Mouse (Mus musculus) left cerebral cortex, adult 2 months (tissue): ENCODE results near the gene B3galt5. TPM values are rescaled to one million over a fixed set of nuclear protein-coding genes. Genes with fewer than 3 reads are reported as not detected.
A peak's percentile ranks its signal among the peaks of the same experiment; 100 is the strongest.

Experiments used
- DNase-seq, 2 experiments: peaks; one replicate each; pipeline ENCODE4 v3.0.0; 2021 to 2022; ENCODE audit warnings: low spot score in 2 of 2, mixed read lengths in 1 of 2; ENCODE audit errors: extremely low spot score in 1 of 2
- H3K27ac ChIP-seq: fragments of 200-600 bp; 2 replicates; pipeline ENCODE4 v1.8.1; 2022
- H3K4me3 ChIP-seq: fragments of 200-600 bp; 2 replicates; pipeline ENCODE4 v1.8.1; 2022
- CTCF ChIP-seq: fragments of 200-600 bp; IDR thresholded peaks from 2 replicates; pipeline ENCODE4 v1.8.1; 2022; ENCODE audit warnings: antibody characterized with exemption, mild to moderate bottlenecking, moderate library complexity
- intact Hi-C: fragments of 180-260 bp; cut with DNase I; formaldehyde crosslinking; loops from one replicate; pipeline ENCODE4 v1.15.1; 2025
- total RNA-seq, 2 experiments: library from RNA; stranded (reverse); gene quantifications; 2 replicates each; pipeline ENCODE4 v1.2.3; 2021

The B3galt5 gene
- total RNA-seq, 2 experiments from 2014 or later: 17.2 to 20.5 TPM

GRCm38 (mm10) chr16:96351520-96351919 lies 115.9 kb downstream of the B3galt5 start:
- no peak for DNase-seq
- intact Hi-C loops: no loop called here
- Histone ChIP-seq H3K4me3 (no peak overlapping the region), H3K27ac (no peak overlapping the region)
- TF ChIP-seq CTCF: no peak

- TF ChIP-seq CTCF: no peak
- no peak for DNase-seq
- no peak overlapping the region for H3K27ac ChIP-seq
- intact Hi-C loops: no loop called here
- H3K4me3 ChIP-seq: no peak overlapping the region
Observed at GRCm38 (mm10) chr16:96353296-96353896, 117.8 kb downstream of the B3galt5 start.

- TF ChIP-seq CTCF: no peak
- intact Hi-C loops: no loop called here
- H3K4me3 ChIP-seq: no peak overlapping the region
- no peak for DNase-seq
- H3K27ac ChIP-seq: no peak overlapping the region
Observed at GRCm38 (mm10) chr16:96353996-96354395, 118.4 kb downstream of the B3galt5 start.

GRCm38 (mm10) chr16:96357903-96358302 lies 122.3 kb downstream of the B3galt5 start:
- 0 out of 2 replicates have a peak overlapping the region, but pooled peaks have one; percentile 17 for H3K4me3 ChIP-seq
- intact Hi-C loops: loop anchor here (1.0 to 5.0 kb wide), 3 partner anchors 109 to 313 kb away; partner anchors contain the start of gene Pcp4
- TF ChIP-seq CTCF: peak; percentile 60
- H3K27ac ChIP-seq: no peak overlapping the region
- no peak for DNase-seq

- intact Hi-C loops: no loop called here
- Histone ChIP-seq H3K27ac (no peak overlapping the region), H3K4me3 (no peak overlapping the region)
- no peak for DNase-seq
- no peak for TF ChIP-seq CTCF
Observed at GRCm38 (mm10) chr16:96361305-96362124, 125.9 kb downstream of the B3galt5 start.

- intact Hi-C loops: no loop called here
- no peak for DNase-seq
- Histone ChIP-seq H3K4me3 (no peak overlapping the region), H3K27ac (no peak overlapping the region)
- no peak for TF ChIP-seq CTCF
Observed at GRCm38 (mm10) chr16:96362873-96363272, 127.3 kb downstream of the B3galt5 start.

GRCm38 (mm10) chr16:96363277-96363676 lies 127.7 kb downstream of the B3galt5 start:
- H3K4me3 ChIP-seq: no peak overlapping the region
- no peak overlapping the region for H3K27ac ChIP-seq
- no peak for DNase-seq
- TF ChIP-seq CTCF: no peak
- intact Hi-C loops: no loop called here

- intact Hi-C loops: no loop called here
- no peak for TF ChIP-seq CTCF
- H3K27ac ChIP-seq: no peak overlapping the region
Observed at GRCm38 (mm10) chr16:96364870-96365269, 129.3 kb downstream of the B3galt5 start.

More at GRCm38 (mm10) chr16:96364870-96365269, 129.3 kb downstream of the B3galt5 start:
- H3K4me3 ChIP-seq: no peak overlapping the region
- DNase-seq: no peak

Other genes starting within 250 kb of the B3galt5 start
- gene Psmg1, start 244.8 kb upstream of the B3galt5 start, total RNA-seq: 10 to 100 TPM; 15.9 to 16.0 TPM
- gene Brwd1, start 153.3 kb upstream of the B3galt5 start, total RNA-seq: 100 to 1,000 TPM; 164 to 167 TPM
- gene Hmgn1, start 108.1 kb upstream of the B3galt5 start, total RNA-seq: 10 to 100 TPM; 49.5 to 61.2 TPM
- gene Wrb, start 90.4 kb upstream of the B3galt5 start, total RNA-seq: 10 to 100 TPM; 68.4 to 72.4 TPM
- gene Lca5l, start 43.5 kb upstream of the B3galt5 start, total RNA-seq: 1 to 10 TPM; 1.4 to 2.1 TPM
- gene Sh3bgr, start 35.4 kb upstream of the B3galt5 start, total RNA-seq: 1 to 10 TPM; 2.3 to 2.8 TPM
- gene Itgb2l, start 207.8 kb downstream of the B3galt5 start, total RNA-seq: not detected
- gene Pcp4, start 231.8 kb downstream of the B3galt5 start, total RNA-seq: 100 to 1,000 TPM; 410 to 473 TPM